Mouse (Mus musculus) forebrain, embryonic 13.5 days (tissue): Measurements from ENCODE around the gene Trim60. TPM values are rescaled to one million over a fixed set of nuclear protein-coding genes. Genes with fewer than 3 reads are reported as not detected.

Source experiments
- ATAC-seq: fragments of 200-750 bp; cut with Nextera tagmentation; 2 replicates; pipeline ENCODE4 v1.8.0; 2017
- H3K27ac ChIP-seq: fragments of 300-500 bp; sonication (generic); 2 replicates; pipeline ENCODE4 v1.5.1; 2015; ENCODE audit warnings: inconsistent platforms, mild to moderate bottlenecking, moderate library complexity
- H3K27me3 ChIP-seq: fragments of 300-500 bp; sonication (generic); 2 replicates; pipeline ENCODE4 v1.6.1; 2015; ENCODE audit warnings: mild to moderate bottlenecking, inconsistent platforms
- H3K36me3 ChIP-seq: fragments of 300-500 bp; sonication (generic); 2 replicates; pipeline ENCODE4 v1.6.1; 2015; ENCODE audit warnings: mild to moderate bottlenecking, inconsistent platforms; ENCODE audit not compliant: poor library complexity, severe bottlenecking
- H3K4me1 ChIP-seq: fragments of 300-500 bp; sonication (generic); 2 replicates; pipeline ENCODE4 v1.6.1; 2015; ENCODE audit warnings: inconsistent platforms
- H3K4me2 ChIP-seq: fragments of 300-500 bp; sonication (generic); 2 replicates; pipeline ENCODE4 v1.6.1; 2015; ENCODE audit warnings: inconsistent platforms, mild to moderate bottlenecking, moderate library complexity
- H3K4me3 ChIP-seq: fragments of 300-500 bp; sonication (generic); 2 replicates; pipeline ENCODE4 v1.5.1; 2015; ENCODE audit warnings: mild to moderate bottlenecking, inconsistent platforms
- H3K9ac ChIP-seq: fragments of 300-500 bp; sonication (generic); 2 replicates; pipeline ENCODE4 v1.6.1; 2015; ENCODE audit warnings: mild to moderate bottlenecking, inconsistent platforms
- H3K9me3 ChIP-seq: fragments of 300-500 bp; sonication (generic); replicated peaks from 2 replicates; pipeline ENCODE4 v1.6.1; 2016; ENCODE audit warnings: inconsistent platforms
- WGBS: fragments of 180-500 bp; shearing (Covaris S2); methylation state at CpG from one replicate; pipeline ENCODE4 v1.1.7; 2015; 5-methylcytosine and 5-hydroxymethylcytosine counted together
- polyA plus RNA-seq: library from polyadenylated mRNA; unstranded; fragments of >200 nt; fragmentation: Nextera tagmentation; extraction: Ambion mirVana; gene quantifications from 2 replicates; pipeline ENCODE4 v1.2.1, GENCODE M21; 2015

Trim60 gene
- polyA plus RNA-seq, result not detected in 2 replicates

- WGBS, result 90% methylated on average over 8 of the region's 8 CpGs
- no peaks in the 10 kb centered on the region for H3K4me1 ChIP-seq
- no peak for ATAC-seq
- no peak within 1 kb of the TSS for H3K9ac ChIP-seq
- no peaks in the 10 kb centered on the region for H3K9me3 ChIP-seq
- no peak within 1 kb of the TSS for H3K4me3 ChIP-seq
- no peaks in the 10 kb centered on the region for H3K36me3 ChIP-seq
- no peaks in the 10 kb centered on the region for H3K27me3 ChIP-seq
- H3K27ac ChIP-seq, result no peak within 1 kb of the TSS
- no peak within 1 kb of the TSS for H3K4me2 ChIP-seq
Observed at GRCm38 (mm10) chr8:65018423-65018822, at the start of gene Trim60, which contains the start of gene Trim61. Gene Trim60, minus strand, starts transcription at chr8:65018584. Gene Trim61, minus strand, starts transcription at chr8:65018523.

GRCm38 (mm10) chr8:65067694-65068472 lies 49.5 kb upstream of the Trim60 start:
- ATAC-seq, result peak; percentile 82; the same call in 1 of the 2 replicates
- Histone ChIP-seq H3K27ac (peak overlapping the region; percentile 32; the same call in 1 of the 2 replicates), H3K4me3 (no peak overlapping the region), H3K4me2 (peak overlapping the region; percentile 33), H3K27me3 (no peaks in the 10 kb centered on the region), H3K36me3 (no peaks in the 10 kb centered on the region), H3K4me1 (0 out of 2 replicates have a peak, but pooled peaks cover 6% of the 10 kb centered on the region), H3K9me3 (no peaks in the 10 kb centered on the region), H3K9ac (no peak overlapping the region)
- 9% methylated on average over 10 of the region's 10 CpGs for WGBS

- Histone ChIP-seq H3K4me3 (no peak overlapping the region), H3K36me3 (no peaks in the 10 kb centered on the region), H3K4me1 (0 out of 2 replicates have a peak, but pooled peaks cover 6% of the 10 kb centered on the region), H3K9ac (no peak overlapping the region), H3K9me3 (no peaks in the 10 kb centered on the region), H3K27ac (no peak overlapping the region), H3K4me2 (no peak overlapping the region), H3K27me3 (no peaks in the 10 kb centered on the region)
- no peak for ATAC-seq
- WGBS, result 89% methylated on average over 4 of the region's 4 CpGs
Observed at GRCm38 (mm10) chr8:65067031-65067430, 48.6 kb upstream of the Trim60 start.

GRCm38 (mm10) chr8:65065622-65066021 lies 47.2 kb upstream of the Trim60 start:
- H3K36me3 ChIP-seq, result no peaks in the 10 kb centered on the region
- no peak overlapping the region for H3K9ac ChIP-seq
- no peak overlapping the region for H3K4me3 ChIP-seq
- no peak overlapping the region for H3K27ac ChIP-seq
- H3K9me3 ChIP-seq, result no peaks in the 10 kb centered on the region
- WGBS, result 93% methylated on average over 3 of the region's 3 CpGs
- H3K4me2 ChIP-seq, result no peak overlapping the region
- no peaks in the 10 kb centered on the region for H3K27me3 ChIP-seq
- ATAC-seq, result no peak
- H3K4me1 ChIP-seq, result 0 out of 2 replicates have a peak, but pooled peaks cover 6% of the 10 kb centered on the region

- Histone ChIP-seq H3K36me3 (no peaks in the 10 kb centered on the region), H3K4me2 (no peak overlapping the region), H3K4me1 (0 out of 2 replicates have a peak, but pooled peaks cover 6% of the 10 kb centered on the region), H3K4me3 (no peak overlapping the region), H3K9ac (no peak overlapping the region), H3K9me3 (no peaks in the 10 kb centered on the region), H3K27ac (no peak overlapping the region), H3K27me3 (no peaks in the 10 kb centered on the region)
- ATAC-seq, result no peak
- WGBS, result 62% methylated on average over 2 of the region's 2 CpGs
Observed at GRCm38 (mm10) chr8:65064071-65064470, 45.7 kb upstream of the Trim60 start.

- Histone ChIP-seq H3K9me3 (no peaks in the 10 kb centered on the region), H3K27me3 (no peaks in the 10 kb centered on the region), H3K4me3 (no peak overlapping the region), H3K4me2 (no peak overlapping the region), H3K36me3 (no peaks in the 10 kb centered on the region), H3K9ac (no peak overlapping the region), H3K4me1 (no peaks in the 10 kb centered on the region), H3K27ac (no peak overlapping the region)
- 72% methylated on average over 4 of the region's 4 CpGs for WGBS
- ATAC-seq, result no peak
Observed at GRCm38 (mm10) chr8:65062195-65062594, 43.8 kb upstream of the Trim60 start.

- no peaks in the 10 kb centered on the region for H3K36me3 ChIP-seq
- H3K4me1 ChIP-seq, result no peaks in the 10 kb centered on the region
Observed at GRCm38 (mm10) chr8:65056722-65057121, 38.3 kb upstream of the Trim60 start.

GRCm38 (mm10) chr8:65053968-65054367 lies 35.6 kb upstream of the Trim60 start:
- 67% methylated on average over 5 of the region's 5 CpGs for WGBS
- Histone ChIP-seq H3K27ac (no peak overlapping the region), H3K4me2 (no peak overlapping the region), H3K27me3 (no peaks in the 10 kb centered on the region), H3K9ac (no peak overlapping the region), H3K9me3 (no peaks in the 10 kb centered on the region), H3K4me1 (no peaks in the 10 kb centered on the region), H3K4me3 (no peak overlapping the region), H3K36me3 (no peaks in the 10 kb centered on the region)
- no peak for ATAC-seq

More at GRCm38 (mm10) chr8:65056722-65057121, 38.3 kb upstream of the Trim60 start:
- Histone ChIP-seq H3K27me3 (no peaks in the 10 kb centered on the region), H3K4me3 (no peak overlapping the region), H3K9ac (no peak overlapping the region), H3K4me2 (no peak overlapping the region), H3K27ac (no peak overlapping the region), H3K9me3 (no peaks in the 10 kb centered on the region)
- no peak for ATAC-seq
- 94% methylated on average over 4 of the region's 4 CpGs for WGBS

- 88% methylated on average over 3 of the region's 3 CpGs for WGBS
- Histone ChIP-seq H3K9me3 (no peaks in the 10 kb centered on the region), H3K36me3 (no peaks in the 10 kb centered on the region), H3K9ac (no peak overlapping the region), H3K27me3 (no peaks in the 10 kb centered on the region), H3K4me2 (no peak overlapping the region), H3K27ac (no peak overlapping the region), H3K4me1 (no peaks in the 10 kb centered on the region), H3K4me3 (no peak overlapping the region)
- ATAC-seq, result no peak
Observed at GRCm38 (mm10) chr8:65053554-65053953, 35.2 kb upstream of the Trim60 start.

GRCm38 (mm10) chr8:65047801-65048200 lies 29.4 kb upstream of the Trim60 start:
- no peaks in the 10 kb centered on the region for H3K9me3 ChIP-seq

GRCm38 (mm10) chr8:65047193-65047592 lies 28.8 kb upstream of the Trim60 start:
- H3K4me2 ChIP-seq, result no peak overlapping the region
- H3K4me3 ChIP-seq, result no peak overlapping the region
- no peak for ATAC-seq
- no peaks in the 10 kb centered on the region for H3K27me3 ChIP-seq
- no peaks in the 10 kb centered on the region for H3K36me3 ChIP-seq
- 91% methylated on average over 4 of the region's 4 CpGs for WGBS
- no peak overlapping the region for H3K9ac ChIP-seq
- no peaks in the 10 kb centered on the region for H3K4me1 ChIP-seq
- H3K27ac ChIP-seq, result no peak overlapping the region
- H3K9me3 ChIP-seq, result no peaks in the 10 kb centered on the region

More at GRCm38 (mm10) chr8:65047801-65048200, 29.4 kb upstream of the Trim60 start:
- Histone ChIP-seq H3K4me2 (no peak overlapping the region), H3K27me3 (no peaks in the 10 kb centered on the region), H3K9ac (no peak overlapping the region), H3K4me3 (no peak overlapping the region), H3K36me3 (no peaks in the 10 kb centered on the region), H3K27ac (no peak overlapping the region), H3K4me1 (no peaks in the 10 kb centered on the region)
- ATAC-seq, result no peak
- 80% methylated on average over 4 of the region's 4 CpGs for WGBS

GRCm38 (mm10) chr8:65046565-65046964 lies 28.2 kb upstream of the Trim60 start:
- H3K9ac ChIP-seq, result no peak overlapping the region
- WGBS, result 49% methylated on average over 5 of the region's 5 CpGs
- H3K27ac ChIP-seq, result no peak overlapping the region
- no peak for ATAC-seq
- H3K4me2 ChIP-seq, result no peak overlapping the region
- H3K4me1 ChIP-seq, result no peaks in the 10 kb centered on the region
- no peak overlapping the region for H3K4me3 ChIP-seq
- H3K36me3 ChIP-seq, result no peaks in the 10 kb centered on the region
- no peaks in the 10 kb centered on the region for H3K27me3 ChIP-seq
- no peaks in the 10 kb centered on the region for H3K9me3 ChIP-seq
